Mouse (Mus musculus) heart, adult 2 months (tissue): ENCODE measurements around the gene Ssh3.

Source experiments
- CTCF ChIP-seq: fragments of 200-600 bp; IDR thresholded peaks from 2 replicates; pipeline ENCODE4 v1.8.1; 2022; ENCODE audit warnings: antibody characterized with exemption, mild to moderate bottlenecking, moderate library complexity
- EP300 ChIP-seq: fragments of 200-500 bp; IDR thresholded peaks from 2 replicates; pipeline ENCODE4 v1.6.1; 2011; ENCODE audit warnings: low read depth, low read length, control low read depth; ENCODE audit not compliant: insufficient read depth
- POLR2A ChIP-seq: fragments of 200-500 bp; IDR thresholded peaks from 2 replicates; pipeline ENCODE4 v1.6.1; 2011; ENCODE audit warnings: mild to moderate bottlenecking, low read depth, low read length, control low read depth; ENCODE audit not compliant: insufficient read depth

DNA sequence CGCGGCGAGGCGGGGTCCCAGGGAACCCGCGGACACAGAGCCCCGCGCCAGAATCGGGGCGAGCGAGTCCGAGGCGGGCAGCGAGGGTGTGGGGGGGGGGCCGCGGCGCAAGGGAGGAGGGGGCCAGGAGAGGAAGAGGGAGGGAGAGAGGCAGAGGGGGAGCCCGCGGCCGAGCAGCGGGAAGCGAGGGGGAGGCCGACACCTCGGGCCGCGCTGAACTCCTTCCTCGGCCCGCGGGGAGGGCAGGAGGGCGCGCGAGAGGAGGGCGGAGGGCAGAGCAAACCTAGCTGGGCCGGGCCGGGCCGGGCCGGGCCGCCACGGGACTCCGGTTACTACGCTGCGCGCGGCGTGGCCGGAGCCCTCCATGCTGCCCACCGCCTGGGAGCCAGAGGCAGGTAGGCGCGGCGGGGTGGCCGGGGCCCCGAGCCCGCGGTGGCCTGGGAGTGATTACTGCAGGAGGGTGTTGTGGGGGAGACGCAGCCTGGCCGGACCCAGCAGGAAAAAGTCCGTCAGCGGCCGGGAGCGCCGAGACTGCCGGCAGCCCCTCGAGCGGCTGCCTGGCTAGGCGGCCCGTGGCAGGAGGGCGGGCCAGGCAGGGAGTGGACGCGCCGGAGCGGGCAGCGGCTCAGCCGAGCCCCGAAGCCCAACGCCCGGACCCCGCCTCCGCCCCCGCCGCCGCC, 54.1 kb downstream of the Ssh3 start:
- TF ChIP-seq POLR2A: no peak
- TF ChIP-seq CTCF: no peak
- no peak for TF ChIP-seq EP300
